Mouse (Mus musculus) midbrain, postnatal 0 days (tissue): ENCODE data around the gene Eif2b5. TPM values are rescaled to one million over a fixed set of nuclear protein-coding genes. Genes with fewer than 3 reads are reported as not detected.
"Not testable (repeated sequence)": the region's sequence is repeated elsewhere in the genome, so short reads cannot be mapped to it uniquely, and the experiment has no call there.

Experiments used
- ATAC-seq: fragments of 200-750 bp; cut with Nextera tagmentation; 2 replicates; pipeline ENCODE4 v1.8.0; 2017; ENCODE audit warnings: moderate number of reproducible peaks, mild to moderate bottlenecking, moderate TSS enrichment, moderate library complexity; ENCODE audit not compliant: low FRiP score
- DNase-seq: peaks from one replicate; pipeline ENCODE4 v3.0.0-alpha.2; 2015; ENCODE audit warnings: low spot score
- H3K27ac ChIP-seq: fragments of 300-500 bp; sonication (generic); 2 replicates; pipeline ENCODE4 v1.5.1; 2014; ENCODE audit warnings: low read depth, mild to moderate bottlenecking, low read length, mixed read lengths
- H3K27me3 ChIP-seq: fragments of 300-500 bp; sonication (generic); 2 replicates; pipeline ENCODE4 v1.6.1; 2014; ENCODE audit warnings: low read length, control low read depth, mixed read lengths; ENCODE audit not compliant: insufficient read depth
- H3K36me3 ChIP-seq: fragments of 300-500 bp; sonication (generic); 2 replicates; pipeline ENCODE4 v1.6.1; 2014; ENCODE audit warnings: low read length, control low read depth, mixed read lengths; ENCODE audit not compliant: insufficient read depth
- H3K4me1 ChIP-seq: fragments of 300-500 bp; sonication (generic); 2 replicates; pipeline ENCODE4 v1.6.1; 2014; ENCODE audit warnings: mild to moderate bottlenecking, control low read depth, antibody characterized with exemption, low read length, mixed read lengths; ENCODE audit not compliant: insufficient read depth
- H3K4me2 ChIP-seq: fragments of 300-500 bp; sonication (generic); 2 replicates; pipeline ENCODE4 v1.6.1; 2014; ENCODE audit warnings: low read depth, mild to moderate bottlenecking, low read length, mixed read lengths; ENCODE audit not compliant: poor library complexity, severe bottlenecking
- H3K4me3 ChIP-seq: fragments of 300-500 bp; sonication (generic); 2 replicates; pipeline ENCODE4 v1.5.1; 2014; ENCODE audit warnings: low read depth, mild to moderate bottlenecking, low read length, moderate library complexity
- H3K9ac ChIP-seq: fragments of 300-500 bp; sonication (generic); replicated peaks from 2 replicates; pipeline ENCODE4 v1.6.1; 2014; ENCODE audit warnings: mild to moderate bottlenecking, low read length, moderate library complexity, mixed read lengths; ENCODE audit not compliant: poor library complexity, severe bottlenecking
- H3K9me3 ChIP-seq: fragments of 300-500 bp; sonication (generic); 2 replicates; pipeline ENCODE4 v1.6.1; 2016; ENCODE audit warnings: low read length, control low read depth
- CTCF ChIP-seq: IDR thresholded peaks from 2 replicates; pipeline ENCODE4 v1.5.1; 2016; ENCODE audit warnings: antibody characterized with exemption, mild to moderate bottlenecking
- WGBS: fragments of 180-500 bp; shearing (Covaris S2); extraction: QIAGEN DNeasy Blood & Tissue Kit; methylation state at CpG from one replicate; pipeline ENCODE4 v1.1.7; 2014; 5-methylcytosine and 5-hydroxymethylcytosine counted together
- polyA plus RNA-seq: library from polyadenylated mRNA; unstranded; fragments of >200 nt; fragmentation: Nextera tagmentation; extraction: Ambion mirVana; gene quantifications from 2 replicates; pipeline ENCODE4 v1.2.1, GENCODE M21; 2015
- total RNA-seq: library from RNA; depleted of rRNA; stranded (reverse); fragments of >200 nt; gene quantifications from 2 replicates; pipeline ENCODE4 v1.2.3, GENCODE M21; 2014

Gene Eif2b5
- total and polyA plus RNA-seq, 2 experiments from 2014 or later = 70.0 to 87.2 TPM

DNA sequence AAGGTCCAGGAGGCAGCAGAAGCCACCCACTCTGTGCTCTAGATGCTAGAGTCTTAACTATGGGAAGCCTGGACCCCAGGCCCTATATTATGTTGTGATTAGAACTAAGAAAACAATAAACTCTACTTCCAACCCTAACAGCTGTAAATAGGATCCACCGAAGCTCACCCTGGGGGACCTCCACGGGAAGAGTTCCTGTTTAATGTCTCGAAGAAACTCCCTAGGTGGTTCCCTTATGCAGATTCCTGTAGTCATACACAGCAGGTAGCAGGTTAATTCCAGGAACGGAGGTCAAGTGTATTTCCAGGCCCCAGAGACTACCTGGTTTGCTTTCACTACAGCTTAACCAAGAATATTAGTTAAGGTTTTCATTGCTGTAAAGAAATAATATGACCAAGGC, 13.6 kb upstream of the Eif2b5 start:
- no peak overlapping the region for H3K9ac ChIP-seq
- no peaks in the 10 kb centered on the region for H3K4me1 ChIP-seq
- no peak overlapping the region for H3K4me3 ChIP-seq
- no peak for TF ChIP-seq CTCF
- ATAC-seq (no peak), DNase-seq (no peak)
- H3K9me3 ChIP-seq = no peaks in the 10 kb centered on the region
- no peaks in the 10 kb centered on the region for H3K36me3 ChIP-seq
- no peaks in the 10 kb centered on the region for H3K27me3 ChIP-seq
- H3K27ac ChIP-seq = no peak overlapping the region
- no peak overlapping the region for H3K4me2 ChIP-seq
- WGBS = 44% methylated on average over 4 of the region's 4 CpGs

- H3K36me3 ChIP-seq = no peaks in the 10 kb centered on the region
- H3K27me3 ChIP-seq = no peaks in the 10 kb centered on the region
- no peak for DNase-seq
These were observed 12.6 kb upstream of the Eif2b5 start for GRCm38 (mm10) chr16:20486048-20486447.

GRCm38 (mm10) chr16:20488151-20488550, 10.5 kb upstream of the Eif2b5 start:
- Histone ChIP-seq H3K36me3 (no peaks in the 10 kb centered on the region), H3K9ac (no peak overlapping the region), H3K27ac (no peak overlapping the region), H3K4me3 (no peak overlapping the region), H3K4me1 (no peaks in the 10 kb centered on the region), H3K9me3 (no peaks in the 10 kb centered on the region), H3K4me2 (no peak overlapping the region), H3K27me3 (no peaks in the 10 kb centered on the region)
- WGBS = 88% methylated on average over 1 of the region's 1 CpGs
- TF ChIP-seq CTCF = no peak
- DNase-seq = no peak
- no peak for ATAC-seq

More at GRCm38 (mm10) chr16:20486048-20486447, 12.6 kb upstream of the Eif2b5 start:
- H3K9ac ChIP-seq = no peak overlapping the region
- no peak for TF ChIP-seq CTCF
- H3K4me2 ChIP-seq = no peak overlapping the region
- no peak overlapping the region for H3K4me3 ChIP-seq
- 52% methylated on average over 3 of the region's 3 CpGs for WGBS
- H3K4me1 ChIP-seq = no peaks in the 10 kb centered on the region
- no peak for ATAC-seq
- H3K27ac ChIP-seq = no peak overlapping the region
- H3K9me3 ChIP-seq = no peaks in the 10 kb centered on the region

DNA sequence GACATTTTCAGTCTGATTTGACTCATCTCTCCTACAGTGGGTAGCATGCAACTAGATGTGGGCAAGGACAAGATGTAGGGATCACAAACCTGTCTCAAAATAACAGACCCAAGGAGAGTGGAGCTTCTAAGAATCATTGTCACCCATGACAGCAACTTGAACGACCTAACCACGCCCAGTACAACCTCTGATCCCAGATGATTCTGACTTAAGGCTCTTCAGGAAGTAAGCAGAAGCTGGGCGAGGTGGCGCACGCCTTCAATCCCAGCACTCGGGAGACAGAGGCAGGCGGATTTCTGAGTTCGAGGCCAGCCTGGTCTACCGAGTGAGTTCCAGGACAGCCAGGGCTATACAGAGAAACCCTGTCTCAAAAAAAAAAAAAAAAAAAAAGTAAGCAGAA, 9.9 kb upstream of the Eif2b5 start:
- not testable (repeated sequence) for H3K36me3 ChIP-seq, H3K27ac ChIP-seq, H3K9ac ChIP-seq, H3K4me2 ChIP-seq, H3K4me1 ChIP-seq, H3K4me3 ChIP-seq, H3K27me3 ChIP-seq, ATAC-seq, H3K9me3 ChIP-seq, DNase-seq
- WGBS = 87% methylated on average over 9 of the region's 9 CpGs

GRCm38 (mm10) chr16:20489233-20489632, 9.4 kb upstream of the Eif2b5 start:
- no peak for TF ChIP-seq CTCF
- DNase-seq (no peak), ATAC-seq (no peak)
- Histone ChIP-seq H3K4me2 (no peak overlapping the region), H3K4me3 (no peak overlapping the region), H3K27me3 (no peaks in the 10 kb centered on the region), H3K36me3 (no peaks in the 10 kb centered on the region), H3K4me1 (no peaks in the 10 kb centered on the region), H3K9me3 (no peaks in the 10 kb centered on the region), H3K27ac (no peak overlapping the region), H3K9ac (no peak overlapping the region)
- 92% methylated on average over 2 of the region's 2 CpGs for WGBS

- DNase-seq (no peak), ATAC-seq (no peak)
- 45% methylated on average over 2 of the region's 2 CpGs for WGBS
- TF ChIP-seq CTCF = no peak; the same call in 1 of the 2 replicates
- no peaks in the 10 kb centered on the region for H3K9me3 ChIP-seq
- H3K9ac ChIP-seq = no peak overlapping the region
- H3K36me3 ChIP-seq = no peaks in the 10 kb centered on the region
- no peak overlapping the region for H3K27ac ChIP-seq
- H3K4me2 ChIP-seq = no peak overlapping the region
- H3K4me1 ChIP-seq = no peaks in the 10 kb centered on the region
- no peaks in the 10 kb centered on the region for H3K27me3 ChIP-seq
- H3K4me3 ChIP-seq = no peak overlapping the region
These were observed 8.0 kb upstream of the Eif2b5 start for GRCm38 (mm10) chr16:20490581-20490980.
